Mouse (Mus musculus) kidney, embryonic 15.5 days (tissue): ENCODE measurements around the gene Eln. TPM values are rescaled to one million over a fixed set of nuclear protein-coding genes. Genes with fewer than 3 reads are reported as not detected.

Experiments used
- ATAC-seq: fragments of 200-750 bp; cut with Nextera tagmentation; replicated peaks from 2 replicates; pipeline ENCODE4 v1.8.0; 2017; ENCODE audit warnings: moderate TSS enrichment; ENCODE audit not compliant: low FRiP score
- H3K27ac ChIP-seq: fragments of 300-500 bp; sonication (generic); 2 replicates; pipeline ENCODE4 v1.5.1; 2015; ENCODE audit warnings: mild to moderate bottlenecking, inconsistent platforms
- H3K27me3 ChIP-seq: fragments of 300-500 bp; sonication (generic); 2 replicates; pipeline ENCODE4 v1.6.1; 2015; ENCODE audit warnings: inconsistent platforms
- H3K36me3 ChIP-seq: fragments of 300-500 bp; sonication (generic); 2 replicates; pipeline ENCODE4 v1.6.1; 2015; ENCODE audit warnings: inconsistent platforms
- H3K4me1 ChIP-seq: fragments of 300-500 bp; sonication (generic); 2 replicates; pipeline ENCODE4 v1.6.1; 2015; ENCODE audit warnings: inconsistent platforms
- H3K4me2 ChIP-seq: fragments of 300-500 bp; sonication (generic); 2 replicates; pipeline ENCODE4 v1.6.1; 2015; ENCODE audit warnings: moderate library complexity, mild to moderate bottlenecking, inconsistent platforms
- H3K4me3 ChIP-seq: fragments of 300-500 bp; sonication (generic); replicated peaks from 2 replicates; pipeline ENCODE4 v1.5.1; 2015; ENCODE audit warnings: mild to moderate bottlenecking, inconsistent platforms
- H3K9ac ChIP-seq: fragments of 300-500 bp; sonication (generic); 2 replicates; pipeline ENCODE4 v1.6.1; 2015; ENCODE audit warnings: mild to moderate bottlenecking, inconsistent platforms
- H3K9me3 ChIP-seq: fragments of 300-500 bp; sonication (generic); replicated peaks from 2 replicates; pipeline ENCODE4 v1.6.1; 2016; ENCODE audit warnings: inconsistent platforms
- WGBS: fragments of 180-500 bp; shearing (Covaris S2); methylation state at CpG from one replicate; pipeline ENCODE4 v1.1.7; 2015; ENCODE audit warnings: mixed read lengths; 5-methylcytosine and 5-hydroxymethylcytosine counted together
- polyA plus RNA-seq: library from polyadenylated mRNA; unstranded; fragments of >200 nt; fragmentation: Nextera tagmentation; extraction: Ambion mirVana; gene quantifications from 2 replicates; pipeline ENCODE4 v1.2.1, GENCODE M21; 2015

The Eln gene
- polyA plus RNA-seq, 1 experiment from 2014 or later: 81.4 TPM

DNA sequence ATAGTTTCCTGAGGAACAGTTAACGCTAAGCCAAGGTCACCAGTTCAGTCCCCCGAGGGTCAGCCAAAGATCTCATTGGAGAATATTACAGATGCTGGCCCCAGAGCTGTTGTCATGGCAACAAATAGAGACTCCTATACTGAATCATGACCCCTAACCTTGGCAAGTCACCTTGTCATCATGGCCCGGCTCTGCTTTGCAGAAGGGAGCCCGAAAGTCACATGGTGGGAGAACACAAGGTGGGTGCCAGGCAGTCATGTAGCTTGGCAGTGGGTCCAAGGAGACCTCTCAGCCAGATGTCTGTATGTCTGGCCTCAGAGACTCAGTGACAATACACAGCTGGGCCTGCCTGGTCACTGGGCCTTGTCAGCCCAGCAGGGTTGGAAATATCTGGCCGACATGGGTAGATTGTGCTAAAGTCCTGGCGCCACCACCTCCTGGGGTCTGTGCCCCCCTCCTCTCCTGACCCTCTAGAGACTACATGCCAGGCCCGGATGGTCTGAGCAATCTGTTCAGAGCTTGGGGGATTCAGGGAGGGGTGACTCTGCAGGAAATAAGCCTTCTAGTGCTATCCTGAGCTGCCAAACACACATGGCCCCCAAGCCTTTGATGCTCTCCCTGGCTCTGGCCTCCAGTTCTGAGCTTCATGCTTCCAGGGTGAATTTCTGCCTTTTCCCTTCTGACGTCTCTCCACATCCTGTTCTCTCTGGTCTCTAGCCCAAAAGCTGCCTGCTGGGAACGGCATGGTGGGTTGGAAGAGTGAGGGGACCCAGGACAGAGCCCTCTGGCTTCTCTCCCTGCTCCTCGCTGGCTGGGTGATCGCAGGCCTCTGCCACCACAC, 6.4 kb downstream of the Eln start:
- no peak overlapping the region for H3K9ac ChIP-seq
- H3K4me3 ChIP-seq: no peak overlapping the region
- H3K4me1 ChIP-seq: peaks cover 29% of the 10 kb centered on the region
- ATAC-seq: no peak
- H3K36me3 ChIP-seq: no peaks in the 10 kb centered on the region
- WGBS: 55% methylated on average over 11 of the region's 11 CpGs
- H3K27me3 ChIP-seq: peaks cover 6% of the 10 kb centered on the region; the same call in 1 of the 2 replicates
- H3K27ac ChIP-seq: peak overlapping the region; percentile 24; the same call in 1 of the 2 replicates
- no peak overlapping the region for H3K4me2 ChIP-seq
- H3K9me3 ChIP-seq: no peaks in the 10 kb centered on the region

DNA sequence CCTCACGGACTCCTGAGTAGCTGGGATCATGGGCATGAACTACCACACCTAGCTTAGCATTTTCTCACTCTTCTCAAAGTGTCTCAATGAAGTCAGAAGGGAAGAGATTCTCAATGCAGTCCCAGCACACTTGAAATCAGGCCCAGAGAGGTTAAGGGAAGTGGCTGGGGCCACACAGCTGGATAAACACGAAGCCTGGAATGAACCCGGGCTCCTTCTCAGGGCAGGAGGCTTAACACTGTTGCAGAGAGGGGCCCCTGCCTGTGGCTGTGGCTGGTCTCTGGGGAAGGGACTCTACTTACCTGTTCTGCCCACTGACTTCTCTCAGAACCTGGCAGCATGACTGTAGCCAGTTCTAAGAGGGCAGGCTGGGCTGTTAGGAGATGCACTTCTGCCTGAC, 7.2 kb downstream of the Eln start:
- Histone ChIP-seq H3K4me2 (no peak overlapping the region), H3K9ac (no peak overlapping the region), H3K36me3 (no peaks in the 10 kb centered on the region), H3K4me3 (no peak overlapping the region), H3K27me3 (peaks cover 4% of the 10 kb centered on the region; the same call in 1 of the 2 replicates), H3K4me1 (peaks cover 26% of the 10 kb centered on the region), H3K9me3 (no peaks in the 10 kb centered on the region), H3K27ac (no peak overlapping the region)
- ATAC-seq: no peak
- 62% methylated on average over 3 of the region's 3 CpGs for WGBS

DNA sequence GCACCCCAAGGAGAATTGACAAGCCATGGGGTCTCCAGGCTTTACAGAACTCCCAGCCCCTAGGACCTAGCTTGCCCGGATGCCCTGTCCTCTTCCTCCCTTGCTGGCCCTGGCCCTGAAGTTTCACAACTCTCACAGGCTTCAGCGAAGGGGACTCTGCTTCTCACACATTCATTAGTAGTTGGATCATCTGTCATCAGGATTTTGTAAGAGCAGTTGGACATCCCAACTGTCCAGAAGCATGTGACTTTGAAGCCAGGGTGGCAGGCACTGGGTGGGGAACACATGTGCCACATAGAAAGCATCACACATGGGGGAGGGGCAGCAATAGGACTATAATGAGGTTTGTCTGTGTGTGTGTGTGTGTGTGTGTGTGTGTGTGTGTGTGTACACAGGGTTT, 12.2 kb downstream of the Eln start:
- no peaks in the 10 kb centered on the region for H3K36me3 ChIP-seq
- 0 out of 2 replicates have a peak, but pooled peaks cover under 1% of the 10 kb centered on the region for H3K4me1 ChIP-seq
- H3K9me3 ChIP-seq: no peaks in the 10 kb centered on the region
- WGBS: 87% methylated on average over 2 of the region's 2 CpGs
- H3K4me2 ChIP-seq: no peak overlapping the region
- no peak overlapping the region for H3K9ac ChIP-seq
- H3K27ac ChIP-seq: no peak overlapping the region
- H3K27me3 ChIP-seq: no peaks in the 10 kb centered on the region
- H3K4me3 ChIP-seq: no peak overlapping the region
- no peak for ATAC-seq

DNA sequence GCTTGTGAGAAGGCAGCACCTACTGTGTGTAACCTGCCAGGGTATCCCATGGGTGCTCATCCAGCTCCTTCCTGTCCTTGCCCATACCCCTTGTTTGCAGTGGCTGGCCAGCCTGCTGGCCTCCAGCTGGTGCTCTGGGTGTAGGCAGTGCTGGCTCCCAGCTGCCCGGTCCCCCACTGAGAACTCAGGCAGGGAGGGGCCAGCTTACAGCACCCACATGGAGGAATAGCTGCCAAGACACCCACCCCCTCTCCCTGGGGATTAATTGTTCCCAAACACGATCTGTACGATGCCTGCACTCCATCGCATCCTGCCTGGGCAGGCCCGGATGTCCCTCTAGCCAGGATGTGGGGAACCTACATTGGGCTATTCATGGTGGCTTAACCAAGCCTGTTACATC, 13.1 kb downstream of the Eln start:
- Histone ChIP-seq H3K4me1 (no peaks in the 10 kb centered on the region), H3K36me3 (no peaks in the 10 kb centered on the region), H3K4me2 (no peak overlapping the region), H3K9me3 (no peaks in the 10 kb centered on the region), H3K27ac (no peak overlapping the region), H3K27me3 (no peaks in the 10 kb centered on the region), H3K4me3 (no peak overlapping the region), H3K9ac (no peak overlapping the region)
- WGBS: 77% methylated on average over 5 of the region's 5 CpGs
- no peak for ATAC-seq

DNA sequence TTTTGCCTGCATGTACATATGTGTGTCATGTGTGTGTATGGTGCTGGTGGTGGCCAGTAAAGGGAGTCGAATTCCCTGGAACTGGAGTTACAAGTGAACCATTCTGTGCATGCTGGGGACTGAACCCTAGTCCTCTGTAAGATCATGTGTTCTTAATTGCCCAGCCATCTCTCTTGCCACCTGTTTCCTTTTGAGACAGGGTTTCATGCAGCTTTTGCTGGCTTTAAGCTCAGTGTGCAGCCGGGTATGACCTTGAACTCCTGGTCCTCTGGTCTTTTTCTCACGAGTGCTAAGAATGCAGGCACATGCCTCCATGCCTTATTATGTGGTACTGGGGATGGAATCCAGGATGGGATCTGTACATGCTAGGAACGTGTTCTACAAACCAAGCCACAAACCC, 13.9 kb downstream of the Eln start:
- no peak for ATAC-seq
- no peaks in the 10 kb centered on the region for H3K4me1 ChIP-seq
- no peaks in the 10 kb centered on the region for H3K9me3 ChIP-seq
- H3K9ac ChIP-seq: no peak overlapping the region
- H3K27ac ChIP-seq: no peak overlapping the region
- H3K4me3 ChIP-seq: no peak overlapping the region
- WGBS: 62% methylated on average over 4 of the region's 4 CpGs
- no peaks in the 10 kb centered on the region for H3K27me3 ChIP-seq
- H3K36me3 ChIP-seq: no peaks in the 10 kb centered on the region
- H3K4me2 ChIP-seq: no peak overlapping the region

- no peak overlapping the region for H3K27ac ChIP-seq
- no peaks in the 10 kb centered on the region for H3K4me1 ChIP-seq
- no peaks in the 10 kb centered on the region for H3K36me3 ChIP-seq
- no peak for ATAC-seq
- no peaks in the 10 kb centered on the region for H3K27me3 ChIP-seq
- H3K9ac ChIP-seq: no peak overlapping the region
- H3K4me2 ChIP-seq: no peak overlapping the region
- no peaks in the 10 kb centered on the region for H3K9me3 ChIP-seq
- WGBS: 94% methylated on average over 12 of the region's 12 CpGs
- H3K4me3 ChIP-seq: no peak overlapping the region
These were observed 18.0 kb downstream of the Eln start for GRCm38 (mm10) chr5:134729124-134729523.

- Histone ChIP-seq H3K9me3 (no peaks in the 10 kb centered on the region), H3K4me3 (no peak overlapping the region), H3K27me3 (no peaks in the 10 kb centered on the region), H3K4me2 (no peak overlapping the region), H3K27ac (no peak overlapping the region), H3K9ac (no peak overlapping the region), H3K36me3 (no peaks in the 10 kb centered on the region), H3K4me1 (no peaks in the 10 kb centered on the region)
- 67% methylated on average over 3 of the region's 3 CpGs for WGBS
- no peak for ATAC-seq
These were observed 18.6 kb downstream of the Eln start for GRCm38 (mm10) chr5:134728535-134728934.

GRCm38 (mm10) chr5:134727001-134727639, 20.0 kb downstream of the Eln start:
- no peak overlapping the region for H3K4me2 ChIP-seq
- H3K27me3 ChIP-seq: no peaks in the 10 kb centered on the region
- no peak overlapping the region for H3K9ac ChIP-seq
- H3K4me1 ChIP-seq: no peaks in the 10 kb centered on the region
- H3K36me3 ChIP-seq: no peaks in the 10 kb centered on the region
- WGBS: 81% methylated on average over 8 of the region's 8 CpGs
- no peak for ATAC-seq
- H3K9me3 ChIP-seq: no peaks in the 10 kb centered on the region
- H3K4me3 ChIP-seq: no peak overlapping the region
- H3K27ac ChIP-seq: no peak overlapping the region

GRCm38 (mm10) chr5:134725299-134725698, 21.8 kb downstream of the Eln start:
- ATAC-seq: no peak
- H3K4me2 ChIP-seq: no peak overlapping the region
- no peaks in the 10 kb centered on the region for H3K36me3 ChIP-seq
- 63% methylated on average over 4 of the region's 4 CpGs for WGBS
- no peak overlapping the region for H3K9ac ChIP-seq
- no peak overlapping the region for H3K4me3 ChIP-seq
- no peaks in the 10 kb centered on the region for H3K27me3 ChIP-seq
- H3K27ac ChIP-seq: no peak overlapping the region
- H3K9me3 ChIP-seq: no peaks in the 10 kb centered on the region
- H3K4me1 ChIP-seq: no peaks in the 10 kb centered on the region

DNA sequence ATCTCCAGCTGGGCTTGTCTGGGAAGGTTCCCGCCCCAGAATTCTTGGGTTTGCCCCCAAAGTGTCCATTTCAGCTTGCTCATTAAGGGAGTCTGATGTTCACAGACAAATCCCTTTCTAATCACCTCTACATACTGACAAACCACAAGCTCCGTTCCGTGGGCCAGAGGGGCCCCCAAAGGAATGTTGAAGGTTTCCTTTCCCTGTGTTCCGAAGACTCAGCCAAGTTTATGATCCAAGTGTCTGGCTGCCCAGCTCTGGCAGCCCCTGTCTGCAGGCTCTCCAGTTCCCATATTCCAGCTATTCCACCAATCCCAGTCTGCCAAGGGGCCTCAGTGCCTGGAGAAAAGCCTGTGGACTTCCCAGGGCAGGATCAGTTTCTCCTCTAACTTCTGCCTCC, 27.1 kb downstream of the Eln start:
- H3K27me3 ChIP-seq: no peaks in the 10 kb centered on the region; the same call in 1 of the 2 replicates
- H3K9ac ChIP-seq: no peak overlapping the region
- H3K4me3 ChIP-seq: no peak overlapping the region
- no peak overlapping the region for H3K4me2 ChIP-seq
- no peak overlapping the region for H3K27ac ChIP-seq
- no peaks in the 10 kb centered on the region for H3K4me1 ChIP-seq
- ATAC-seq: no peak
- H3K36me3 ChIP-seq: no peaks in the 10 kb centered on the region
- 39% methylated on average over 4 of the region's 4 CpGs for WGBS
- H3K9me3 ChIP-seq: no peaks in the 10 kb centered on the region

GRCm38 (mm10) chr5:134711076-134711475, 36.0 kb downstream of the Eln start:
- 74% methylated on average over 7 of the region's 7 CpGs for WGBS
- no peak overlapping the region for H3K27ac ChIP-seq

DNA sequence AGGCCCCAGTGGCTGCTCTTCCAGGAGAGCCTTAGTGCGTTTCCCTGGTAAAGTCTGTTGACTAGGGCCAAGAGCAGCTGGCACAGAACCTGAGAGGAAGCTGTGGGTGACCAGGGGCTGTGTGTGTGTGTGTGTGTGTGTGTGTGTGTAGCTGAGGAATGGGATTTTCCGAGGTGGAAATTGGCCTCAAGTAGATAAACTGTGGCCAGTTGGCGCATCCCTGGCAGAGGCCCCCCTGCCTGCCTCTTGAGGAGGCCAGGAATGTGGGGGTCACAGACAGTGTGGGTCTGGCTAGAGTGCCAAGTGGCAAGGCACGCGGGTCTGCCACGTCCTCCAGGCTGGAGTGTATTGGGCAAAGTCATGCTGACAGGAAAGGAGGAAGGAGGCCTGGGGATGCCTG, 37.8 kb downstream of the Eln start:
- Histone ChIP-seq H3K27ac (no peak overlapping the region), H3K9me3 (no peaks in the 10 kb centered on the region), H3K36me3 (no peaks in the 10 kb centered on the region), H3K27me3 (no peaks in the 10 kb centered on the region), H3K9ac (no peak overlapping the region), H3K4me1 (peaks cover 5% of the 10 kb centered on the region; the same call in 1 of the 2 replicates), H3K4me3 (no peak overlapping the region), H3K4me2 (no peak overlapping the region)
- no peak for ATAC-seq
- 40% methylated on average over 6 of the region's 6 CpGs for WGBS

More at GRCm38 (mm10) chr5:134711076-134711475, 36.0 kb downstream of the Eln start:
- Histone ChIP-seq H3K36me3 (no peaks in the 10 kb centered on the region), H3K27me3 (no peaks in the 10 kb centered on the region), H3K9me3 (no peaks in the 10 kb centered on the region), H3K4me3 (no peak overlapping the region), H3K4me1 (peaks cover 5% of the 10 kb centered on the region; the same call in 1 of the 2 replicates), H3K9ac (no peak overlapping the region), H3K4me2 (no peak overlapping the region)
- no peak for ATAC-seq
